8 mouse cellular contexts compared by ENCODE assay signal in genomic region chr11:8523344-8524126, GRCm38 (mm10).
A peak's percentile ranks its signal among the peaks of the same experiment; 100 is the strongest.
DNase-seq lines count a peak whose midpoint lies in the region; ATAC-seq lines count a peak whose summit lies in the region.

No protein-coding gene starts in this region.

- DNase-seq in ZHBTc4 (ENCODE audit: low read depth, low spot score) = peak; percentile 79
- DNase-seq in cerebellum, postnatal 4 days (ENCODE audit: low spot score in 2 of 2) = peak; percentile 72 to 86
- peak; percentile 83 for DNase-seq in gastrocnemius, adult 18-20 months (ENCODE audit: low spot score)
- DNase-seq in layer of hippocampus, postnatal 36 days = peak; percentile 70 to 78
- DNase-seq in lung, postnatal 4 days = peak; percentile 83 to 87
- peak; percentile 71 to 82 for DNase-seq in right cerebral cortex, postnatal 10 days (ENCODE audit: low spot score in 2 of 2)
- peak; percentile 80 for DNase-seq in urinary bladder, postnatal 25 days (ENCODE audit: low spot score)

- 26% methylated on average over 10 of the region's 10 CpGs for WGBS in hindbrain, embryonic 15.5 days

- peaks cover 10% of the 10 kb centered on the region for H3K4me1 ChIP-seq in hindbrain, embryonic 15.5 days (replicated peaks)

- ATAC-seq in hindbrain, embryonic 15.5 days (ENCODE audit: low FRiP score, low read depth) = peak; percentile 84

- H3K27me3 ChIP-seq in hindbrain, embryonic 15.5 days = no peaks in the 10 kb centered on the region

- H3K4me3 ChIP-seq in hindbrain, embryonic 15.5 days = no peak overlapping the region

- H3K9me3 ChIP-seq in hindbrain, embryonic 15.5 days = no peaks in the 10 kb centered on the region

- no peak overlapping the region for H3K27ac ChIP-seq in hindbrain, embryonic 15.5 days (replicated peaks)

- H3K9ac ChIP-seq in hindbrain, embryonic 15.5 days = no peak overlapping the region

- no peak overlapping the region for H3K4me2 ChIP-seq in hindbrain, embryonic 15.5 days

- H3K36me3 ChIP-seq in hindbrain, embryonic 15.5 days = no peaks in the 10 kb centered on the region
